Mouse (Mus musculus): Measurements from ENCODE around the gene Camta1. TPM values are rescaled to one million over a fixed set of nuclear protein-coding genes. Genes with fewer than 3 reads are reported as not detected.

Gene Camta1
- polyA plus RNA-seq, 1 experiment, result 19.2 TPM

GRCm38 (mm10) chr4:150894718-150895501, 966.8 kb downstream of the Camta1 start:
- no peak for TF ChIP-seq GATA1 (IDR thresholded peaks at IDR 0.05; ENCODE audit: low read length)

- TF ChIP-seq GATA1 (IDR thresholded peaks at IDR 0.05; ENCODE audit: low read length), result no peak
These were observed 970.4 kb downstream of the Camta1 start for GRCm38 (mm10) chr4:150891308-150891707.

- TF ChIP-seq GATA1 (IDR thresholded peaks at IDR 0.05; ENCODE audit: low read length), result no peak
These were observed 971.7 kb downstream of the Camta1 start for GRCm38 (mm10) chr4:150889955-150890315.

- TF ChIP-seq GATA1 (IDR thresholded peaks at IDR 0.05; ENCODE audit: low read length), result no peak
These were observed 972.3 kb downstream of the Camta1 start for GRCm38 (mm10) chr4:150889273-150889954.

- TF ChIP-seq GATA1 (IDR thresholded peaks at IDR 0.05; ENCODE audit: low read length), result no peak
These were observed 973.2 kb downstream of the Camta1 start for GRCm38 (mm10) chr4:150888492-150888891.

- no peak for TF ChIP-seq GATA1 (IDR thresholded peaks at IDR 0.05; ENCODE audit: low read length)
These were observed 973.8 kb downstream of the Camta1 start for GRCm38 (mm10) chr4:150887903-150888302.

- no peak for TF ChIP-seq GATA1 (IDR thresholded peaks at IDR 0.05; ENCODE audit: low read length)
These were observed 979.0 kb downstream of the Camta1 start for GRCm38 (mm10) chr4:150882632-150883031.

GRCm38 (mm10) chr4:150880364-150880763, 981.3 kb downstream of the Camta1 start:
- TF ChIP-seq GATA1 (IDR thresholded peaks at IDR 0.05; ENCODE audit: low read length), result no peak

GRCm38 (mm10) chr4:150879631-150880030, 982.0 kb downstream of the Camta1 start:
- TF ChIP-seq GATA1 (IDR thresholded peaks at IDR 0.05; ENCODE audit: low read length), result no peak

- TF ChIP-seq GATA1 (IDR thresholded peaks at IDR 0.05; ENCODE audit: low read length), result no peak
These were observed 986.3 kb downstream of the Camta1 start for GRCm38 (mm10) chr4:150875393-150875792.

- no peak for TF ChIP-seq GATA1 (IDR thresholded peaks at IDR 0.05; ENCODE audit: low read length)
These were observed 989.0 kb downstream of the Camta1 start for GRCm38 (mm10) chr4:150872681-150873080.

GRCm38 (mm10) chr4:150872139-150872651, 989.5 kb downstream of the Camta1 start:
- TF ChIP-seq GATA1 (IDR thresholded peaks at IDR 0.05; ENCODE audit: low read length), result no peak

- no peak for TF ChIP-seq GATA1 (IDR thresholded peaks at IDR 0.05; ENCODE audit: low read length)
These were observed 990.1 kb downstream of the Camta1 start for GRCm38 (mm10) chr4:150871392-150872138.

- no peak for TF ChIP-seq GATA1 (IDR thresholded peaks at IDR 0.05; ENCODE audit: low read length)
These were observed 990.7 kb downstream of the Camta1 start for GRCm38 (mm10) chr4:150870963-150871391.

GRCm38 (mm10) chr4:150869276-150870197, 992.1 kb downstream of the Camta1 start:
- no peak for TF ChIP-seq GATA1 (IDR thresholded peaks at IDR 0.05; ENCODE audit: low read length)
